Mouse (Mus musculus) adrenal gland, postnatal 14 days (tissue): ENCODE measurements around the gene Babam1. TPM values are rescaled to one million over a fixed set of nuclear protein-coding genes. Genes with fewer than 3 reads are reported as not detected.

Experiments used
- DNase-seq: peaks from one replicate; pipeline ENCODE4 v3.0.0; 2021; ENCODE audit warnings: mixed read lengths
- total RNA-seq: library from RNA; stranded (reverse); gene quantifications from 2 replicates; pipeline ENCODE4 v1.2.3, GENCODE M21; 2021

The Babam1 gene
- total RNA-seq, 1 experiment from 2014 or later: 85.5 TPM

- peak; percentile 59 for DNase-seq
Observed at GRCm38 (mm10) chr8:71380178-71381171, 16.2 kb upstream of the Babam1 start.

GRCm38 (mm10) chr8:71381421-71381970 lies 15.2 kb upstream of the Babam1 start, which contains the start of gene Nr2f6:
Gene Nr2f6, minus strand, starts transcription at chr8:71381960.
- peak; percentile 84 for DNase-seq

GRCm38 (mm10) chr8:71381971-71382961 lies 14.4 kb upstream of the Babam1 start:
- peak; percentile 94 for DNase-seq

- DNase-seq: peak; percentile 51
Observed at GRCm38 (mm10) chr8:71383396-71383795, 13.3 kb upstream of the Babam1 start.

GRCm38 (mm10) chr8:71383860-71384259 lies 12.8 kb upstream of the Babam1 start:
- DNase-seq: no peak

GRCm38 (mm10) chr8:71385212-71385835 lies 11.3 kb upstream of the Babam1 start:
- no peak for DNase-seq

- no peak for DNase-seq
Observed at GRCm38 (mm10) chr8:71388267-71388666, 8.4 kb upstream of the Babam1 start.

- DNase-seq: no peak
Observed at GRCm38 (mm10) chr8:71391696-71392095, 5.0 kb upstream of the Babam1 start.

- DNase-seq: no peak
Observed at GRCm38 (mm10) chr8:71392391-71392790, 4.3 kb upstream of the Babam1 start.

- DNase-seq: peak; percentile 75
Observed at GRCm38 (mm10) chr8:71392871-71393270, 3.8 kb upstream of the Babam1 start.

GRCm38 (mm10) chr8:71394481-71394880 lies 2.2 kb upstream of the Babam1 start:
- peak; percentile 4 for DNase-seq

- no peak for DNase-seq
Observed at GRCm38 (mm10) chr8:71395071-71395470, 1.6 kb upstream of the Babam1 start.

GRCm38 (mm10) chr8:71395629-71396028 lies 1.0 kb upstream of the Babam1 start, which contains the start of gene Ushbp1:
Gene Ushbp1, minus strand, starts transcription at chr8:71395802.
- peak; percentile 49 for DNase-seq

- no peak for DNase-seq
Observed at GRCm38 (mm10) chr8:71397701-71398100, 1.0 kb downstream of the Babam1 start.

- DNase-seq: no peak
Observed at GRCm38 (mm10) chr8:71400826-71401225, 4.2 kb downstream of the Babam1 start.

GRCm38 (mm10) chr8:71401454-71401853 lies 4.8 kb downstream of the Babam1 start:
- DNase-seq: no peak

- DNase-seq: no peak
Observed at GRCm38 (mm10) chr8:71402446-71402964, 5.8 kb downstream of the Babam1 start.

GRCm38 (mm10) chr8:71403107-71403885 lies 6.6 kb downstream of the Babam1 start:
- no peak for DNase-seq

- no peak for DNase-seq
Observed at GRCm38 (mm10) chr8:71404011-71404410, 7.3 kb downstream of the Babam1 start.

GRCm38 (mm10) chr8:71404951-71405351 lies 8.3 kb downstream of the Babam1 start:
- no peak for DNase-seq
